Mouse (Mus musculus) cerebellum, adult 2 months (tissue): Measurements from ENCODE around the gene C2. TPM values are rescaled to one million over a fixed set of nuclear protein-coding genes. Genes with fewer than 3 reads are reported as not detected.

Source experiments
- DNase-seq, 2 experiments: peaks; one replicate each; pipeline ENCODE4 v3.0.0; 2021
- H3K27ac ChIP-seq: fragments of 200-500 bp; 2 replicates; pipeline ENCODE4 v1.5.1; 2012; ENCODE audit warnings: low read length, control low read depth, inconsistent platforms; ENCODE audit not compliant: insufficient read depth
- H3K27me3 ChIP-seq: fragments of 200-500 bp; 2 replicates; pipeline ENCODE4 v1.6.1; 2012; ENCODE audit warnings: inconsistent platforms, mild to moderate bottlenecking, low read length, moderate library complexity; ENCODE audit not compliant: control insufficient read depth, insufficient read depth
- H3K4me1 ChIP-seq: fragments of 200-500 bp; 2 replicates; pipeline ENCODE4 v1.6.1; 2011; ENCODE audit warnings: low read length; ENCODE audit not compliant: control insufficient read depth, insufficient read depth
- H3K4me3 ChIP-seq: fragments of 200-500 bp; replicated peaks from 2 replicates; pipeline ENCODE3; 2011; ENCODE audit warnings: mild to moderate bottlenecking, low read depth, low read length, control low read depth; ENCODE audit not compliant: insufficient read depth
- CTCF ChIP-seq: fragments of 200-500 bp; IDR thresholded peaks from 2 replicates; pipeline ENCODE4 v1.5.1; 2011; ENCODE audit warnings: low read depth, mild to moderate bottlenecking, control low read depth, low read length, moderate library complexity, borderline replicate concordance; ENCODE audit not compliant: insufficient read depth
- POLR2A ChIP-seq: fragments of 200-500 bp; IDR thresholded peaks from 2 replicates; pipeline ENCODE4 v1.6.1; 2011; ENCODE audit warnings: low read length, control low read depth, borderline replicate concordance; ENCODE audit not compliant: insufficient read depth
- WGBS: fragments of 180-500 bp; shearing (Covaris S2); methylation state at CpG from one replicate; pipeline ENCODE4 v1.1.7; 2018; 5-methylcytosine and 5-hydroxymethylcytosine counted together
- polyA plus RNA-seq: library from polyadenylated mRNA; depleted of rRNA; stranded (reverse); fragments of >200 nt; gene quantifications from 2 replicates; pipeline ENCODE4 v1.2.3, GENCODE M21; 2012

Gene C2
- polyA plus RNA-seq, 1 experiment = 2.9 TPM

DNA sequence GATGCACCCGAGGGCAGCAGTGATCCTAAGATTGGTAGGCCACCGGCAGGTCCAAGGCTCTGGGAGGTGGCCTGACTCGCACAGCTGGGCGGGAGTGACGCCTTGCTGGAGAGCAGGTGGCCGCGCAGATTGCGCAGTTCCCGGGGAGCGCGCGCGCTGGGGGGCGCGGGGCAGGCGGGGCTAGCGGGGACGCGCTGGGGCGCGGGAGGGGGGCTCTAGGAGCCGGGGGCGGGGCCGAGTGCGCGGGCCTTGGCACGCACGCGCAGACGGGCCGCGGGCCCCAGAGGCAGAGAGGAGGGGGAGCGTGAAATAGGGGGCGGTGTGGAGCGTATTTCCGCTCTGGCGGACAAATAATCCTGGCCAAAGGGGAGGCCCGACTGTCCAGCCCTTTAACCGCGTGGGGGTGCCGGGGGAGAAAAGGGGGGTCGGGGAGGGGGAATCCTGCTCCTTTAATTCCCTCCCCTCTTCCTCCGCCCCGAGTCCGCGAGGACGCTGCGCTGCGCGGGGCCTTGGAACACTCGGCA, 3.9 kb downstream of the C2 start:
- H3K27ac ChIP-seq = peak overlapping the region; percentile 93
- no peaks in the 10 kb centered on the region for H3K27me3 ChIP-seq
- H3K4me3 ChIP-seq = peak overlapping the region; percentile 86
- peak; percentile 92 to 93 for DNase-seq
- peaks cover 4% of the 10 kb centered on the region; the same call in 1 of the 2 replicates for H3K4me1 ChIP-seq
- TF ChIP-seq POLR2A (peak; percentile 89), CTCF (no peak)
- 1% methylated on average over 45 of the region's 51 CpGs for WGBS

DNA sequence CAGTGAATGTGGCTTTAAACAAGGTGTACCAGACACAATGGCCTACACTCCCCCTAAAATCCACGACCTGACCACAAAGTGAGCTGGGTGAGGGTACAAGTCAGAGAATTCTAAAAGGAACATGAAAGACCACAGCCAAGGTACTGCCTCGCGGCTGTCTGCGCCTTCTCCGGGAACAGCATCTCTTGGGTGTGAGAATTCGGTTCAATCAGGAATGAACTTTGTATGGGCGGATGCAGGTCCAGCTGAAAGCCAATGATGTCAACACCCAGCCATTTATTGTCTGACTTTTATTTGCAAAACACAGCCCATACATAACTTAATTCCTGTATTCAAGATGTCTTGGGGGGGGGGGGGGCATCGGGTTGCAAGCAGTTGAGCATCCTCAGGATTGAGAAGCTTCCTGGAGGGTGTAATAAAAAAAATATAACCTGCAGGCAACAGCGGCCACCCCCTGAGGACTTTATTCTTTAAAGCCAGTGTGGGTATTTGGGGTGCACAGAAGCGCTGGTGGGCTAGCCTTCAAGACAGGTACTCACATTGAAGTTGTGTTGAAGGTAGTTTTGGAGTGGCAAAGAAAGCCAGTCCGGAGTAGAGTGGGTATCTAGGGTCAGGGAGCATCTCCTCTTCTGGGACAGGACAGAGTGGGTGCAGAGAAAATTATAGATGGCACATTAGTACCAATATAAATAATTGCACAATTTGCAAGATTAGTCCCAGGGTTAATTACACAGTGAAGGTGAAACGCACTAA, 4.8 kb downstream of the C2 start:
- Histone ChIP-seq H3K27ac (peak overlapping the region; percentile 93; the same call in 1 of the 2 replicates), H3K4me1 (peaks cover 4% of the 10 kb centered on the region; the same call in 1 of the 2 replicates), H3K27me3 (no peaks in the 10 kb centered on the region), H3K4me3 (no peak overlapping the region)
- DNase-seq = no peak
- 78% methylated on average over 12 of the region's 12 CpGs for WGBS
- no peak for TF ChIP-seq CTCF
- no peak for TF ChIP-seq POLR2A

GRCm38 (mm10) chr17:34891377-34891776, 6.7 kb downstream of the C2 start:
- no peak for DNase-seq
- TF ChIP-seq POLR2A (no peak), CTCF (0 out of 2 replicates have a peak, but pooled peaks have one; percentile 9)
- Histone ChIP-seq H3K27me3 (no peaks in the 10 kb centered on the region), H3K4me1 (peaks cover 4% of the 10 kb centered on the region; the same call in 1 of the 2 replicates), H3K27ac (no peak overlapping the region), H3K4me3 (no peak overlapping the region)
- 97% methylated on average over 2 of the region's 2 CpGs for WGBS

- H3K4me3 ChIP-seq = no peak overlapping the region
- no peak overlapping the region for H3K27ac ChIP-seq
- 85% methylated on average over 12 of the region's 12 CpGs for WGBS
- H3K4me1 ChIP-seq = no peaks in the 10 kb centered on the region; the same call in 1 of the 2 replicates
- no peak for DNase-seq
- no peaks in the 10 kb centered on the region for H3K27me3 ChIP-seq
- no peak for TF ChIP-seq CTCF
- no peak for TF ChIP-seq POLR2A
Observed at GRCm38 (mm10) chr17:34890074-34890743, 7.9 kb downstream of the C2 start.

GRCm38 (mm10) chr17:34887942-34888341, 10.1 kb downstream of the C2 start:
- 83% methylated on average over 5 of the region's 5 CpGs for WGBS
- no peak for DNase-seq

DNA sequence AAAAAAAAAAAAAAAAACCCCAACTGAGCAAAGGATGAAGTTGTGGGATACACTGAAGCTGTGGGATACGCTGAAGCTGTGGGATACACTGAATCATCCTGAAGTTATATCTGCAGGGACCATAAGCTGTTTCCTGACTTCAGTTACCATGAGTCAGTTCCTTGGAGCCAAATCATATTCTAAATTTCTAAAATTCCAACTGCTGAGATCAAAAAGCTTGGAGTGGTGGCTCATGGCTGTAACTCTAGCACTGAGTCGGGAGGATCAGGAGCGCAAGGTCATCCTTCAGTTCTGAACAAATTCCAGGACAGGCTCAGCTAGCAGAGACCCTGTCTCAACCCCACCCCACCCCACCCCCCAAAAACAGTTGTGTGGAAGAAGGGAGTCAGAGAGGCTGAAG, 12.4 kb downstream of the C2 start:
- no peak overlapping the region for H3K4me3 ChIP-seq
- 89% methylated on average over 3 of the region's 3 CpGs for WGBS
- DNase-seq = no peak
- TF ChIP-seq CTCF (no peak), POLR2A (no peak)
- no peaks in the 10 kb centered on the region for H3K4me1 ChIP-seq
- H3K27ac ChIP-seq = no peak overlapping the region
- no peaks in the 10 kb centered on the region for H3K27me3 ChIP-seq

More at GRCm38 (mm10) chr17:34887942-34888341, 10.1 kb downstream of the C2 start:
- TF ChIP-seq CTCF (no peak), POLR2A (no peak)
- Histone ChIP-seq H3K27ac (no peak overlapping the region), H3K27me3 (no peaks in the 10 kb centered on the region), H3K4me1 (no peaks in the 10 kb centered on the region), H3K4me3 (no peak overlapping the region)

DNA sequence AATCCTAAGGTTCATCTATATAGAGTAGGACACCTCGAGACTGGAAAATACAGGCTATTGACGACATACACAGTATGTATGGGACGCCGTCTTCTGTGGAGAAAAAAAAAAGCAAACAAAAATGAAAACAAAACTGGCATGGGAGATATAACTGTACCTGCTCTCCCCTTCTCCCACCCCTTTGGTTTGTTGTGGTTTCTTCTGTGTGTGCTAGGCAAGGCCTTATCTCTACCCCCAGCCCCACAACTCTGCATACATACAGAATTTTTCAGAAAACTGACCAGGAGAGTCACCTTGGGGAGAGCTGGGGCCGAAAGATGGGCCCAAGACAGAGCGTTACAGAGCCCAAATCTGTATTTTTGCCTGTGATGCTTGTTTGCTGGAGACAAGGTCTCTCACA, 13.4 kb downstream of the C2 start:
- no peak overlapping the region for H3K27ac ChIP-seq
- no peaks in the 10 kb centered on the region for H3K27me3 ChIP-seq
- no peak for TF ChIP-seq POLR2A
- TF ChIP-seq CTCF = no peak
- H3K4me3 ChIP-seq = no peak overlapping the region
- DNase-seq = no peak
- WGBS = 80% methylated on average over 6 of the region's 6 CpGs
- no peaks in the 10 kb centered on the region for H3K4me1 ChIP-seq

DNA sequence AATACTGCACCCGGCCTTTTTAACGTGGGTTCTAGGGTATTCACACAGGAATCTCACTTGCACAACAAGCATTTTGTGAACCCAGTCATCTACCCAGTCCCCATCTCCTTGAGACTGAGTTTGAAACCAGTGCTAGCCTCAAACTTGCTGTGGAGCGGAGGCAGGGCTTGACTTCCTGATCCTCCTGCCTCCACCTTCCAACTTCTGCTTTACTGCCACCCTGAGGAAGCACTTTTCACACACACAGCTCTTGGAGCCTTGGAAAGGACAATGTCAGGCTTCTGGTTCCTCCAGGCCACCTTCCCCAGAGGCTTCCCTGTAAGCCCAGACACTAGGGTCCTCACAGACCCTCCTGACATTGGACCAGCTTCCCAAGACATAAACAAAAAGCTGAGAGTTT, 14.7 kb downstream of the C2 start:
- no peak overlapping the region for H3K27ac ChIP-seq
- 50% methylated on average over 3 of the region's 3 CpGs for WGBS
- DNase-seq = no peak
- H3K27me3 ChIP-seq = no peaks in the 10 kb centered on the region
- no peaks in the 10 kb centered on the region for H3K4me1 ChIP-seq
- H3K4me3 ChIP-seq = no peak overlapping the region
- no peak for TF ChIP-seq CTCF
- TF ChIP-seq POLR2A = no peak
